Mouse (Mus musculus): ENCODE data around the gene Zbtb44.

Zbtb44 gene

GRCm38 (mm10) chr9:31030532-31031413, at the start of gene Zbtb44:
Gene Zbtb44, plus strand, starts transcription at chr9:31030644.
- no peak for DNase-seq (ENCODE audit: low read depth, low spot score)

- no peak for DNase-seq (ENCODE audit: low read depth, low spot score)
Observed at GRCm38 (mm10) chr9:30985782-30986181, 44.7 kb upstream of the Zbtb44 start.

GRCm38 (mm10) chr9:30993106-30993505, 37.3 kb upstream of the Zbtb44 start:
- no peak for DNase-seq (ENCODE audit: low read depth, low spot score)

GRCm38 (mm10) chr9:30996590-30997562, 33.6 kb upstream of the Zbtb44 start:
- no peak for DNase-seq (ENCODE audit: low read depth, low spot score)

- DNase-seq (ENCODE audit: low read depth, low spot score), result no peak
Observed at GRCm38 (mm10) chr9:31000641-31001040, 29.8 kb upstream of the Zbtb44 start.

- no peak for DNase-seq (ENCODE audit: low read depth, low spot score)
Observed at GRCm38 (mm10) chr9:31002528-31002927, 27.9 kb upstream of the Zbtb44 start.

- no peak for DNase-seq (ENCODE audit: low read depth, low spot score)
Observed at GRCm38 (mm10) chr9:31009334-31009733, 21.1 kb upstream of the Zbtb44 start.

GRCm38 (mm10) chr9:31010040-31010439, 20.4 kb upstream of the Zbtb44 start:
- peak; percentile 38 for DNase-seq (ENCODE audit: low read depth, low spot score)

GRCm38 (mm10) chr9:31010749-31011148, 19.7 kb upstream of the Zbtb44 start:
- no peak for DNase-seq (ENCODE audit: low read depth, low spot score)

GRCm38 (mm10) chr9:31011533-31011932, 18.9 kb upstream of the Zbtb44 start:
- DNase-seq (ENCODE audit: low read depth, low spot score), result no peak

- DNase-seq (ENCODE audit: low read depth, low spot score), result peak; percentile 26
Observed at GRCm38 (mm10) chr9:31012674-31013073, 17.8 kb upstream of the Zbtb44 start.

GRCm38 (mm10) chr9:31013415-31013814, 17.0 kb upstream of the Zbtb44 start:
- DNase-seq (ENCODE audit: low read depth, low spot score), result no peak

- no peak for DNase-seq (ENCODE audit: low read depth, low spot score)
Observed at GRCm38 (mm10) chr9:31017616-31018015, 12.8 kb upstream of the Zbtb44 start.

GRCm38 (mm10) chr9:31018158-31018557, 12.3 kb upstream of the Zbtb44 start:
- DNase-seq (ENCODE audit: low read depth, low spot score), result no peak

- DNase-seq (ENCODE audit: low read depth, low spot score), result peak; percentile 77
Observed at GRCm38 (mm10) chr9:31018705-31019104, 11.7 kb upstream of the Zbtb44 start.

- DNase-seq (ENCODE audit: low read depth, low spot score), result no peak
Observed at GRCm38 (mm10) chr9:31028251-31028650, 2.2 kb upstream of the Zbtb44 start.

GRCm38 (mm10) chr9:31029751-31030511, 513 bp upstream of the Zbtb44 start:
- peak; percentile 81 for DNase-seq (ENCODE audit: low read depth, low spot score)

GRCm38 (mm10) chr9:31031414-31031843, 985 bp downstream of the Zbtb44 start:
- DNase-seq (ENCODE audit: low read depth, low spot score), result no peak

GRCm38 (mm10) chr9:31032546-31032945, 2.1 kb downstream of the Zbtb44 start:
- no peak for DNase-seq (ENCODE audit: low read depth, low spot score)

- DNase-seq (ENCODE audit: low read depth, low spot score), result no peak
Observed at GRCm38 (mm10) chr9:31050208-31050607, 19.8 kb downstream of the Zbtb44 start.

- peak; percentile 43 for DNase-seq (ENCODE audit: low read depth, low spot score)
Observed at GRCm38 (mm10) chr9:31051509-31051908, 21.1 kb downstream of the Zbtb44 start.

All from WW6 (cell line).